In the genomic region with DNA sequence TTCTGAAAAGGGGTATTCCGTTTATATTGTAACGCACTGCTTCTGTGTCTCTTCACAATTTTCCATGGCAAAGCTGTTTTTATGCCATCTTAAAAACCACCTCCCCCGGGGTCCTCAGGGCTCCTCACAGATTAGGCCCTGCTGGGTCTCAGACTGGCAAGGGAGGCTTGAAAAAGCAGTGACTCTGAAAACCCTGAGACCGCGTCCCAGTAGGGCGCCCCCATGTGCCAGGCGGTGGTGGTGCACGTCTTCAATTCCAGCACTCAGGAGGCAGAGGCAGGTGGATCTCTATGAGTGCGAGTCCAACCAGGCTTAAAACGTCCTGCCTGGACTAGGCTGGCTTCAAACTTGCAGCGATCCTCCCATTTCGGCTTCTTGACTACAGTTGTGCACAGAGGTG, we compare ENCODE assay signal across 14 mouse cellular contexts. TPM values are rescaled to one million over a fixed set of nuclear protein-coding genes. Genes with fewer than 3 reads are reported as not detected.
DNase-seq lines count a peak whose midpoint lies in the region; ATAC-seq and TF ChIP-seq lines count a peak whose summit lies in the region.
"Had no signal": no experiment of that assay in that cellular context is flagged by ENCODE, and none has a peak within 500 bp of the region (broad histone marks: within the 10 kb centered on the region; RNA-seq: fewer than 3 reads in every experiment).

No protein-coding gene starts in this region.

- TF ChIP-seq EP300 in stomach, postnatal 0 days (optimal IDR thresholded peaks at IDR 0.05) = no peak

- no peak for TF ChIP-seq POLR2A in bone marrow, adult 2 months (IDR thresholded peaks at IDR 0.05; ENCODE audit: borderline replicate concordance, control insufficient read depth, low read depth, low read length)

- no peak for DNase-seq in left cerebral cortex, adult 2 months (ENCODE audit: extremely low spot score in 1 of 2, low spot score in 2 of 2)
- DNase-seq in left cerebral cortex, postnatal 25 days (ENCODE audit: low spot score in 2 of 2) = no peak
- DNase-seq in thymus, postnatal 4 days = peak; percentile 29
- no peak for DNase-seq in thymus, postnatal 10 days (ENCODE audit: low spot score in 2 of 2)
- DNase-seq in stomach, postnatal 0 days (ENCODE audit: low spot score) = no peak
- no peak for DNase-seq in Muller cell, postnatal 12 days (ENCODE audit: inconsistent ontology term)
- no peak for DNase-seq in layer of hippocampus, adult 8-10 months (ENCODE audit: low spot score in 2 of 2)
- DNase-seq: cerebellum, postnatal 14 days; heart, postnatal 36 days; kidney, adult 11 months; lung, embryonic 14.5 days had no signal

- peak; percentile 14 for TF ChIP-seq CTCF in left cerebral cortex, adult 2 months (IDR thresholded peaks at IDR 0.05)
- TF ChIP-seq CTCF in bone marrow, adult 2 months (IDR thresholded peaks at IDR 0.05; ENCODE audit: control insufficient read depth, insufficient read depth, low read length) = peak; percentile 60
- peak; percentile 36; the same call in 1 of the 2 replicates for TF ChIP-seq CTCF in stomach, postnatal 0 days (IDR thresholded peaks at IDR 0.05; ENCODE audit: low read depth)

- WGBS in bone marrow, adult 2 months = 91% methylated on average over 12 of the region's 12 CpGs
- 72% methylated on average over 12 of the region's 12 CpGs for WGBS in stomach, postnatal 0 days

- no peaks in the 10 kb centered on the region for H3K9me3 ChIP-seq in stomach, postnatal 0 days (ENCODE audit: control insufficient read depth, low read length)

- H3K4me2 ChIP-seq in stomach, postnatal 0 days (replicated peaks; ENCODE audit: low read depth) = no peak overlapping the region
- H3K4me2 ChIP-seq: lung, embryonic 14.5 days; midbrain, embryonic 11.5 days had no signal

- ATAC-seq in stomach, postnatal 0 days (ENCODE audit: low FRiP score, low TSS enrichment) = no peak

- H3K4me3 ChIP-seq in left cerebral cortex, adult 2 months = no peak overlapping the region
- H3K4me3 ChIP-seq in bone marrow, adult 2 months (replicated peaks; ENCODE audit: control insufficient read depth, low read depth, low read length) = no peak overlapping the region
- no peak overlapping the region for H3K4me3 ChIP-seq in stomach, postnatal 0 days (ENCODE audit: low read depth, low read length)
- H3K4me3 ChIP-seq: forebrain, embryonic 10.5 days had no signal

- H3K27me3 ChIP-seq in stomach, postnatal 0 days (ENCODE audit: control insufficient read depth, insufficient read depth, low read length) = no peaks in the 10 kb centered on the region

- H3K36me3 ChIP-seq in stomach, postnatal 0 days (ENCODE audit: control insufficient read depth, insufficient read depth, low read length) = no peaks in the 10 kb centered on the region
- H3K36me3 ChIP-seq: forebrain, embryonic 10.5 days had no signal

- no peak overlapping the region for H3K9ac ChIP-seq in stomach, postnatal 0 days (ENCODE audit: low read length)
- H3K9ac ChIP-seq: lung, embryonic 14.5 days had no signal

- no peak overlapping the region for H3K27ac ChIP-seq in left cerebral cortex, adult 2 months
- H3K27ac ChIP-seq in bone marrow, adult 2 months (ENCODE audit: control insufficient read depth, insufficient read depth, low read depth, low read length, poor library complexity) = no peak overlapping the region
- no peak overlapping the region for H3K27ac ChIP-seq in stomach, postnatal 0 days (replicated peaks)
- H3K27ac ChIP-seq: forebrain, embryonic 10.5 days had no signal

- intact Hi-C loops in left cerebral cortex, adult 2 months (cut with DNase I) = no loop called here
- intact Hi-C loops in left cerebral cortex, postnatal 25 days (cut with DNase I) = no loop called here

- peaks cover under 1% of the 10 kb centered on the region; the same call in 1 of the 2 replicates for H3K4me1 ChIP-seq in bone marrow, adult 2 months (ENCODE audit: control insufficient read depth, insufficient read depth, low read length)
- peaks cover 4% of the 10 kb centered on the region; the same call in 1 of the 2 replicates for H3K4me1 ChIP-seq in stomach, postnatal 0 days (replicated peaks; ENCODE audit: control insufficient read depth, insufficient read depth)

RNA-seq across cellular contexts. Expression of gene Tgfb1, which starts 13.9 kb away (rescaled TPM):
- total RNA-seq in left cerebral cortex, adult 2 months (2021) = 10 to 100 TPM in 1 of 2 experiments, 1 to 10 TPM in 1; 7.3 to 10.7 TPM
- 1 to 10 TPM; 9.3 to 9.4 TPM for total RNA-seq in left cerebral cortex, postnatal 25 days (2021)
- 53.9 and 75.5 TPM in 2 replicates for polyA plus RNA-seq in bone marrow, adult 2 months (2011; ENCODE audit: insufficient read depth, insufficient read length, low replicate concordance, missing spikeins)
- 1.4 and 1.6 TPM in 2 replicates for polyA plus RNA-seq in stomach, postnatal 0 days (2015; fragmentation: Nextera tagmentation; extraction: Ambion mirVana)
- 10 to 100 TPM in 2 of 4 experiments, 1 to 10 TPM in 2; 7.2 to 26.4 (median 15.7) TPM for total RNA-seq in layer of hippocampus, adult 8-10 months (2022)

RNA-seq across cellular contexts. Expression of gene Ccdc97, which starts 18.2 kb away (rescaled TPM):
- total RNA-seq in left cerebral cortex, adult 2 months (2021) = 10 to 100 TPM; 65.4 to 66.5 TPM
- 10 to 100 TPM; 61.8 to 70.1 TPM for total RNA-seq in left cerebral cortex, postnatal 25 days (2021)
- polyA plus RNA-seq in bone marrow, adult 2 months (2011; ENCODE audit: insufficient read depth, insufficient read length, low replicate concordance, missing spikeins) = 33.4 and 65.4 TPM in 2 replicates
- 7.9 and 10.2 TPM in 2 replicates for polyA plus RNA-seq in stomach, postnatal 0 days (2015; fragmentation: Nextera tagmentation; extraction: Ambion mirVana)
- total RNA-seq in layer of hippocampus, adult 8-10 months (2022) = 10 to 100 TPM; 60.6 to 64.6 (median 62.8) TPM

RNA-seq across cellular contexts. Expression of gene B9d2, which starts 20.2 kb away (rescaled TPM):
- total RNA-seq in left cerebral cortex, adult 2 months (2021) = 10 to 100 TPM; 21.3 to 25.9 TPM
- 10 to 100 TPM; 23.5 to 24.9 TPM for total RNA-seq in left cerebral cortex, postnatal 25 days (2021)
- polyA plus RNA-seq in bone marrow, adult 2 months (2011; ENCODE audit: insufficient read depth, insufficient read length, low replicate concordance, missing spikeins) = 19.1 and 40.8 TPM in 2 replicates
- 11.6 and 12.5 TPM in 2 replicates for polyA plus RNA-seq in stomach, postnatal 0 days (2015; fragmentation: Nextera tagmentation; extraction: Ambion mirVana)
- 10 to 100 TPM; 21.0 to 23.9 (median 21.8) TPM for total RNA-seq in layer of hippocampus, adult 8-10 months (2022)

RNA-seq across cellular contexts. Expression of gene Tmem91, which starts 25.8 kb away (rescaled TPM):
- 10 to 100 TPM; 20.7 to 29.4 TPM for total RNA-seq in left cerebral cortex, adult 2 months (2021)
- 10 to 100 TPM; 33.1 to 36.3 TPM for total RNA-seq in left cerebral cortex, postnatal 25 days (2021)
- 2.9 TPM in 1 of 2 replicates, not detected in the other for polyA plus RNA-seq in bone marrow, adult 2 months (2011; ENCODE audit: insufficient read depth, insufficient read length, low replicate concordance, missing spikeins)
- polyA plus RNA-seq in stomach, postnatal 0 days (2015; fragmentation: Nextera tagmentation; extraction: Ambion mirVana) = 0.78 and 0.92 TPM in 2 replicates
- total RNA-seq in layer of hippocampus, adult 8-10 months (2022) = 10 to 100 TPM; 10.8 to 16.2 (median 15.1) TPM
- total RNA-seq: heart, postnatal 36 days had no signal

RNA-seq across cellular contexts. Expression of gene Exosc5, which starts 41.8 kb away (rescaled TPM):
- 10 to 100 TPM; 23.3 to 24.0 TPM for total RNA-seq in left cerebral cortex, adult 2 months (2021)
- total RNA-seq in left cerebral cortex, postnatal 25 days (2021) = 10 to 100 TPM; 24.0 to 24.4 TPM
- polyA plus RNA-seq in bone marrow, adult 2 months (2011; ENCODE audit: insufficient read depth, insufficient read length, low replicate concordance, missing spikeins) = 21.7 and 39.8 TPM in 2 replicates
- polyA plus RNA-seq in stomach, postnatal 0 days (2015; fragmentation: Nextera tagmentation; extraction: Ambion mirVana) = 63.8 and 65.1 TPM in 2 replicates
- 10 to 100 TPM; 23.1 to 32.2 (median 27.5) TPM for total RNA-seq in layer of hippocampus, adult 8-10 months (2022)
